Mouse (Mus musculus) hindbrain, embryonic 13.5 days (tissue): ENCODE data around the gene Dtx2. TPM values are rescaled to one million over a fixed set of nuclear protein-coding genes. Genes with fewer than 3 reads are reported as not detected.
"Not testable (repeated sequence)": the region's sequence is repeated elsewhere in the genome, so short reads cannot be mapped to it uniquely, and the experiment has no call there.

Source experiments
- ATAC-seq: fragments of 200-750 bp; cut with Nextera tagmentation; 2 replicates; pipeline ENCODE4 v1.8.0; 2017; ENCODE audit warnings: moderate TSS enrichment; ENCODE audit not compliant: low FRiP score
- H3K27ac ChIP-seq: fragments of 300-500 bp; sonication (generic); 2 replicates; pipeline ENCODE4 v1.5.1; 2015; ENCODE audit warnings: inconsistent platforms, mild to moderate bottlenecking, moderate library complexity
- H3K27me3 ChIP-seq: fragments of 300-500 bp; sonication (generic); 2 replicates; pipeline ENCODE4 v1.6.1; 2015; ENCODE audit warnings: mild to moderate bottlenecking, inconsistent platforms
- H3K36me3 ChIP-seq: fragments of 300-500 bp; sonication (generic); 2 replicates; pipeline ENCODE4 v1.6.1; 2015; ENCODE audit warnings: mild to moderate bottlenecking, inconsistent platforms
- H3K4me1 ChIP-seq: fragments of 300-500 bp; sonication (generic); replicated peaks from 2 replicates; pipeline ENCODE4 v1.6.1; 2015; ENCODE audit warnings: inconsistent platforms
- H3K4me2 ChIP-seq: fragments of 300-500 bp; sonication (generic); 2 replicates; pipeline ENCODE4 v1.6.1; 2015; ENCODE audit warnings: inconsistent platforms, mild to moderate bottlenecking, moderate library complexity
- H3K4me3 ChIP-seq: fragments of 300-500 bp; sonication (generic); 2 replicates; pipeline ENCODE4 v1.5.1; 2015; ENCODE audit warnings: mild to moderate bottlenecking, inconsistent platforms
- H3K9ac ChIP-seq: fragments of 300-500 bp; sonication (generic); 2 replicates; pipeline ENCODE4 v1.6.1; 2015; ENCODE audit warnings: mild to moderate bottlenecking, inconsistent platforms
- H3K9me3 ChIP-seq: fragments of 300-500 bp; sonication (generic); 2 replicates; pipeline ENCODE4 v1.6.1; 2016; ENCODE audit warnings: inconsistent platforms
- WGBS: fragments of 180-500 bp; shearing (Covaris S2); methylation state at CpG from one replicate; pipeline ENCODE4 v1.1.7; 2015; 5-methylcytosine and 5-hydroxymethylcytosine counted together
- polyA plus RNA-seq: library from polyadenylated mRNA; unstranded; fragments of >200 nt; fragmentation: Nextera tagmentation; extraction: Ambion mirVana; gene quantifications from 2 replicates; pipeline ENCODE4 v1.2.1, GENCODE M21; 2015

Gene Dtx2
- polyA plus RNA-seq, 1 experiment from 2014 or later = 25.6 TPM

GRCm38 (mm10) chr5:136038258-136039214, 43.9 kb downstream of the Dtx2 start, which contains the start of gene Upk3b:
TSS of gene Upk3b (plus strand) at chr5:136038496.
- Histone ChIP-seq H3K4me3 (no peak within 1 kb of the TSS), H3K4me1 (no peaks in the 10 kb centered on the region), H3K27ac (no peak within 1 kb of the TSS), H3K36me3 (no peaks in the 10 kb centered on the region), H3K27me3 (no peaks in the 10 kb centered on the region), H3K9ac (no peak within 1 kb of the TSS), H3K4me2 (no peak within 1 kb of the TSS), H3K9me3 (no peaks in the 10 kb centered on the region)
- ATAC-seq = no peak
- WGBS = 90% methylated on average over 17 of the region's 17 CpGs

GRCm38 (mm10) chr5:136040210-136040609, 45.6 kb downstream of the Dtx2 start:
- H3K9me3 ChIP-seq = no peaks in the 10 kb centered on the region
- no peak for ATAC-seq

GRCm38 (mm10) chr5:136041260-136041659, 46.7 kb downstream of the Dtx2 start:
- Histone ChIP-seq H3K9me3 (no peaks in the 10 kb centered on the region), H3K27ac (no peak overlapping the region), H3K27me3 (no peaks in the 10 kb centered on the region), H3K4me2 (no peak overlapping the region), H3K4me3 (no peak overlapping the region), H3K9ac (no peak overlapping the region), H3K4me1 (no peaks in the 10 kb centered on the region), H3K36me3 (no peaks in the 10 kb centered on the region)
- ATAC-seq = no peak
- WGBS = 45% methylated on average over 2 of the region's 2 CpGs

More at GRCm38 (mm10) chr5:136040210-136040609, 45.6 kb downstream of the Dtx2 start:
- Histone ChIP-seq H3K36me3 (no peaks in the 10 kb centered on the region), H3K4me1 (no peaks in the 10 kb centered on the region), H3K4me3 (no peak overlapping the region), H3K4me2 (0 out of 2 replicates have a peak overlapping the region, but pooled peaks have one; percentile 13), H3K27ac (no peak overlapping the region), H3K27me3 (no peaks in the 10 kb centered on the region), H3K9ac (no peak overlapping the region)
- 45% methylated on average over 5 of the region's 5 CpGs for WGBS

GRCm38 (mm10) chr5:136041666-136042065, 47.1 kb downstream of the Dtx2 start:
- WGBS = 92% methylated on average over 8 of the region's 8 CpGs

GRCm38 (mm10) chr5:136044865-136045264, 50.3 kb downstream of the Dtx2 start:
- Histone ChIP-seq H3K27me3 (no peaks in the 10 kb centered on the region), H3K9ac (no peak overlapping the region), H3K4me1 (no peaks in the 10 kb centered on the region), H3K9me3 (no peaks in the 10 kb centered on the region), H3K27ac (no peak overlapping the region), H3K4me3 (no peak overlapping the region), H3K4me2 (no peak overlapping the region), H3K36me3 (no peaks in the 10 kb centered on the region)
- no peak for ATAC-seq
- 72% methylated on average over 13 of the region's 13 CpGs for WGBS

More at GRCm38 (mm10) chr5:136041666-136042065, 47.1 kb downstream of the Dtx2 start:
- ATAC-seq = no peak
- H3K4me1 ChIP-seq = no peaks in the 10 kb centered on the region
- H3K9ac ChIP-seq = no peak overlapping the region
- H3K27ac ChIP-seq = no peak overlapping the region
- H3K9me3 ChIP-seq = no peaks in the 10 kb centered on the region
- no peak overlapping the region for H3K4me3 ChIP-seq
- H3K36me3 ChIP-seq = no peaks in the 10 kb centered on the region
- no peak overlapping the region for H3K4me2 ChIP-seq
- H3K27me3 ChIP-seq = no peaks in the 10 kb centered on the region

GRCm38 (mm10) chr5:136045408-136045807, 50.8 kb downstream of the Dtx2 start:
- Histone ChIP-seq H3K4me3 (no peak overlapping the region), H3K27ac (no peak overlapping the region), H3K4me1 (no peaks in the 10 kb centered on the region), H3K9ac (no peak overlapping the region), H3K4me2 (no peak overlapping the region), H3K36me3 (no peaks in the 10 kb centered on the region), H3K27me3 (no peaks in the 10 kb centered on the region), H3K9me3 (no peaks in the 10 kb centered on the region)
- no peak for ATAC-seq
- WGBS = 48% methylated on average over 9 of the region's 9 CpGs

GRCm38 (mm10) chr5:136045987-136046386, 51.4 kb downstream of the Dtx2 start:
- Histone ChIP-seq H3K4me2 (no peak overlapping the region), H3K27me3 (no peaks in the 10 kb centered on the region), H3K9me3 (no peaks in the 10 kb centered on the region), H3K4me3 (no peak overlapping the region), H3K9ac (no peak overlapping the region), H3K4me1 (no peaks in the 10 kb centered on the region), H3K27ac (no peak overlapping the region), H3K36me3 (no peaks in the 10 kb centered on the region)
- 3% methylated on average over 10 of the region's 10 CpGs for WGBS
- no peak for ATAC-seq

GRCm38 (mm10) chr5:136048541-136048940, 53.9 kb downstream of the Dtx2 start:
- not testable (repeated sequence) for ATAC-seq, H3K9me3 ChIP-seq, H3K36me3 ChIP-seq, H3K4me2 ChIP-seq, H3K27me3 ChIP-seq, H3K9ac ChIP-seq, H3K4me3 ChIP-seq, H3K27ac ChIP-seq
- peaks cover 12% of the 10 kb centered on the region for H3K4me1 ChIP-seq

GRCm38 (mm10) chr5:136049926-136050325, 55.3 kb downstream of the Dtx2 start:
- Histone ChIP-seq H3K9ac (no peak overlapping the region), H3K4me2 (no peak overlapping the region), H3K27me3 (no peaks in the 10 kb centered on the region), H3K27ac (no peak overlapping the region), H3K4me3 (no peak overlapping the region), H3K36me3 (no peaks in the 10 kb centered on the region), H3K4me1 (peaks cover 12% of the 10 kb centered on the region), H3K9me3 (no peaks in the 10 kb centered on the region)
- no peak for ATAC-seq
- 52% methylated on average over 6 of the region's 6 CpGs for WGBS

GRCm38 (mm10) chr5:136051231-136052085, 56.9 kb downstream of the Dtx2 start:
- no peak overlapping the region for H3K4me3 ChIP-seq
- H3K36me3 ChIP-seq = no peaks in the 10 kb centered on the region
- peaks cover 12% of the 10 kb centered on the region for H3K4me1 ChIP-seq
- no peaks in the 10 kb centered on the region for H3K9me3 ChIP-seq
- no peak overlapping the region for H3K4me2 ChIP-seq
- H3K27me3 ChIP-seq = no peaks in the 10 kb centered on the region
- H3K27ac ChIP-seq = peak overlapping the region; percentile 60
- WGBS = 5% methylated on average over 10 of the region's 10 CpGs
- peak; percentile 80 for ATAC-seq
- no peak overlapping the region for H3K9ac ChIP-seq

- Histone ChIP-seq H3K9ac (no peak overlapping the region), H3K36me3 (no peaks in the 10 kb centered on the region), H3K27me3 (no peaks in the 10 kb centered on the region), H3K4me3 (no peak overlapping the region), H3K9me3 (no peaks in the 10 kb centered on the region), H3K4me2 (no peak overlapping the region), H3K4me1 (peaks cover 15% of the 10 kb centered on the region), H3K27ac (no peak overlapping the region)
- WGBS = 83% methylated on average over 8 of the region's 8 CpGs
- no peak for ATAC-seq
Measured at GRCm38 (mm10) chr5:136052861-136053655, 58.5 kb downstream of the Dtx2 start.
